Comparison of ENCODE assay signal across 11 mouse cellular contexts in genomic region chr7:141948045-141948444, GRCm38 (mm10). TPM values are rescaled to one million over a fixed set of nuclear protein-coding genes. Genes with fewer than 3 reads are reported as not detected.
DNase-seq lines count a peak whose midpoint lies in the region; ATAC-seq and TF ChIP-seq lines count a peak whose summit lies in the region.
"Had no signal": no experiment of that assay in that cellular context is flagged by ENCODE, and none has a peak within 500 bp of the region (broad histone marks: within the 10 kb centered on the region; RNA-seq: fewer than 3 reads in every experiment).

No protein-coding gene starts in this region.

- 0 out of 2 replicates have a peak, but pooled peaks have one; percentile 21 for TF ChIP-seq CTCF in heart, adult 2 months (IDR thresholded peaks at IDR 0.05)
- peak; percentile 48 for TF ChIP-seq CTCF in lung, postnatal 0 days (IDR thresholded peaks at IDR 0.05)
- TF ChIP-seq CTCF in stomach, postnatal 0 days (IDR thresholded peaks at IDR 0.05; ENCODE audit: low read depth) = peak; percentile 47

- H3K4me3 ChIP-seq in heart, adult 2 months = no peak overlapping the region
- H3K4me3 ChIP-seq in lung, postnatal 0 days (ENCODE audit: low read depth, low read length) = no peak overlapping the region
- no peak overlapping the region for H3K4me3 ChIP-seq in stomach, postnatal 0 days (ENCODE audit: low read depth, low read length)
- H3K4me3 ChIP-seq: embryonic facial prominence, embryonic 13.5 days; liver, embryonic 13.5 days had no signal

- H3K79me2 ChIP-seq in heart, adult 2 months (replicated peaks; ENCODE audit: control insufficient read depth, insufficient read depth, low read length) = no peaks in the 10 kb centered on the region

- no peak for ATAC-seq in lung, postnatal 0 days
- no peak for ATAC-seq in stomach, postnatal 0 days (ENCODE audit: low FRiP score, low TSS enrichment)

- no peaks in the 10 kb centered on the region for H3K36me3 ChIP-seq in heart, adult 2 months (ENCODE audit: control insufficient read depth, insufficient read depth, low read length)
- H3K36me3 ChIP-seq in lung, postnatal 0 days (ENCODE audit: insufficient read depth, low read length) = no peaks in the 10 kb centered on the region
- no peaks in the 10 kb centered on the region for H3K36me3 ChIP-seq in stomach, postnatal 0 days (ENCODE audit: control insufficient read depth, insufficient read depth, low read length)
- H3K36me3 ChIP-seq: embryonic facial prominence, embryonic 13.5 days; liver, embryonic 13.5 days; stomach, embryonic 15.5 days had no signal

- H3K9me3 ChIP-seq in lung, postnatal 0 days (ENCODE audit: low read length) = no peaks in the 10 kb centered on the region
- peaks cover 2% of the 10 kb centered on the region; the same call in 1 of the 2 replicates for H3K9me3 ChIP-seq in stomach, postnatal 0 days (ENCODE audit: control insufficient read depth, low read length)
- H3K9me3 ChIP-seq: embryonic facial prominence, embryonic 13.5 days; liver, embryonic 13.5 days; stomach, embryonic 15.5 days had no signal

- H3K27me3 ChIP-seq in heart, adult 2 months (ENCODE audit: control insufficient read depth, insufficient read depth, low read length) = peaks cover 19% of the 10 kb centered on the region
- peaks cover 44% of the 10 kb centered on the region for H3K27me3 ChIP-seq in lung, postnatal 0 days (replicated peaks; ENCODE audit: insufficient read depth, low read length)
- H3K27me3 ChIP-seq in stomach, postnatal 0 days (ENCODE audit: control insufficient read depth, insufficient read depth, low read length) = peaks cover 13% of the 10 kb centered on the region

- no peak overlapping the region for H3K4me2 ChIP-seq in lung, postnatal 0 days (replicated peaks; ENCODE audit: low read depth, low read length)
- H3K4me2 ChIP-seq in stomach, postnatal 0 days (replicated peaks; ENCODE audit: low read depth) = no peak overlapping the region
- H3K4me2 ChIP-seq: embryonic facial prominence, embryonic 13.5 days; liver, embryonic 13.5 days had no signal

- no peaks in the 10 kb centered on the region for H3K4me1 ChIP-seq in heart, adult 2 months (ENCODE audit: control insufficient read depth, insufficient read depth, low read length)
- no peaks in the 10 kb centered on the region for H3K4me1 ChIP-seq in lung, postnatal 0 days (ENCODE audit: insufficient read depth, low read depth, low read length)
- no peaks in the 10 kb centered on the region; the same call in 1 of the 2 replicates for H3K4me1 ChIP-seq in stomach, postnatal 0 days (replicated peaks; ENCODE audit: control insufficient read depth, insufficient read depth)

- DNase-seq in heart, adult 2 months = no peak
- DNase-seq in heart, adult 11 months = no peak
- no peak for DNase-seq in lung, postnatal 0 days (ENCODE audit: low spot score)
- DNase-seq in lung, postnatal 25 days (ENCODE audit: low spot score) = no peak
- peak; percentile 7 for DNase-seq in induced T-regulatory cell, adult 2 months (ENCODE audit: low read depth)
- no peak for DNase-seq in stomach, postnatal 0 days (ENCODE audit: low spot score)
- DNase-seq in T-cell, adult 2 months (ENCODE audit: low spot score) = no peak
- DNase-seq: kidney, adult 9 months; liver, embryonic 13.5 days had no signal

- TF ChIP-seq EP300 in heart, adult 2 months (IDR thresholded peaks at IDR 0.05; ENCODE audit: insufficient read depth, low read depth, low read length) = no peak
- TF ChIP-seq EP300 in lung, postnatal 0 days (IDR thresholded peaks at IDR 0.05) = no peak
- TF ChIP-seq EP300 in stomach, postnatal 0 days (optimal IDR thresholded peaks at IDR 0.05) = no peak

- intact Hi-C loops in heart, adult 2 months (cut with DNase I) = loop anchor here (5.0 kb wide), 1 partner anchor 149 kb away; the partner anchor contains the start of gene Dusp8

- H3K27ac ChIP-seq in heart, adult 2 months = no peak overlapping the region
- H3K27ac ChIP-seq in lung, postnatal 0 days (ENCODE audit: low read length) = no peak overlapping the region
- no peak overlapping the region for H3K27ac ChIP-seq in stomach, postnatal 0 days (replicated peaks)
- H3K27ac ChIP-seq: embryonic facial prominence, embryonic 13.5 days; liver, embryonic 13.5 days; stomach, embryonic 15.5 days had no signal

- 83% methylated on average over 1 of the region's 1 CpGs for WGBS in heart, adult 2 months
- 69% methylated on average over 1 of the region's 1 CpGs for WGBS in lung, postnatal 0 days
- 82% methylated on average over 1 of the region's 1 CpGs for WGBS in stomach, postnatal 0 days

- no peak overlapping the region for H3K9ac ChIP-seq in heart, adult 2 months (ENCODE audit: low read depth, low read length)
- no peak overlapping the region for H3K9ac ChIP-seq in lung, postnatal 0 days (replicated peaks; ENCODE audit: low read depth)
- H3K9ac ChIP-seq in stomach, postnatal 0 days (ENCODE audit: low read length) = no peak overlapping the region
- H3K9ac ChIP-seq: embryonic facial prominence, embryonic 13.5 days; liver, embryonic 13.5 days; stomach, embryonic 15.5 days had no signal

- no peak for TF ChIP-seq POLR2A in heart, adult 2 months (IDR thresholded peaks at IDR 0.05; ENCODE audit: insufficient read depth, low read depth, low read length)

RNA-seq across cellular contexts. Expression of gene Brsk2, which starts 1.5 kb away (rescaled TPM):
- total RNA-seq in heart, adult 2 months (2021) = under 1 TPM; 0.07 to 0.18 TPM
- 0.20 and 0.23 TPM in 2 replicates for polyA plus RNA-seq in heart, adult 2 months (2012; rRNA removed)
- 0.39 and 0.88 TPM in 2 replicates for polyA plus RNA-seq in lung, postnatal 0 days (2015; fragmentation: Nextera tagmentation; extraction: Ambion mirVana)
- polyA plus RNA-seq in stomach, postnatal 0 days (2015; fragmentation: Nextera tagmentation; extraction: Ambion mirVana) = 0.62 and 0.75 TPM in 2 replicates

RNA-seq across cellular contexts. Expression of gene Tollip, which starts 29.7 kb away (rescaled TPM):
- total RNA-seq in heart, adult 2 months (2021) = 10 to 100 TPM; 50.2 to 54.2 TPM
- 66.3 and 95.4 TPM in 2 replicates for polyA plus RNA-seq in heart, adult 2 months (2012; rRNA removed)
- polyA plus RNA-seq in lung, postnatal 0 days (2015; fragmentation: Nextera tagmentation; extraction: Ambion mirVana) = 44.6 and 46.4 TPM in 2 replicates
- polyA plus RNA-seq in stomach, postnatal 0 days (2015; fragmentation: Nextera tagmentation; extraction: Ambion mirVana) = 33.2 and 33.4 TPM in 2 replicates
